Mouse (Mus musculus) liver, embryonic 14.5 days (tissue): ENCODE data around the gene Sim1.

Experiments
- CTCF ChIP-seq: IDR thresholded peaks from 2 replicates; pipeline ENCODE4 v1.5.1; 2016; ENCODE audit warnings: antibody characterized with exemption, low read depth, control low read depth
- EP300 ChIP-seq: IDR thresholded peaks from 2 replicates; pipeline ENCODE4 v1.6.1; 2016; ENCODE audit warnings: antibody characterized with exemption, low read depth

- TF ChIP-seq CTCF (no peak), EP300 (no peak)
Observed at GRCm38 (mm10) chr10:50890621-50891020, 3.9 kb upstream of the Sim1 start.
